Mouse (Mus musculus): Measurements from ENCODE around the gene Ehbp1. TPM values are rescaled to one million over a fixed set of nuclear protein-coding genes. Genes with fewer than 3 reads are reported as not detected.

Gene Ehbp1
- polyA plus RNA-seq, 1 experiment: 2.5 TPM

DNA sequence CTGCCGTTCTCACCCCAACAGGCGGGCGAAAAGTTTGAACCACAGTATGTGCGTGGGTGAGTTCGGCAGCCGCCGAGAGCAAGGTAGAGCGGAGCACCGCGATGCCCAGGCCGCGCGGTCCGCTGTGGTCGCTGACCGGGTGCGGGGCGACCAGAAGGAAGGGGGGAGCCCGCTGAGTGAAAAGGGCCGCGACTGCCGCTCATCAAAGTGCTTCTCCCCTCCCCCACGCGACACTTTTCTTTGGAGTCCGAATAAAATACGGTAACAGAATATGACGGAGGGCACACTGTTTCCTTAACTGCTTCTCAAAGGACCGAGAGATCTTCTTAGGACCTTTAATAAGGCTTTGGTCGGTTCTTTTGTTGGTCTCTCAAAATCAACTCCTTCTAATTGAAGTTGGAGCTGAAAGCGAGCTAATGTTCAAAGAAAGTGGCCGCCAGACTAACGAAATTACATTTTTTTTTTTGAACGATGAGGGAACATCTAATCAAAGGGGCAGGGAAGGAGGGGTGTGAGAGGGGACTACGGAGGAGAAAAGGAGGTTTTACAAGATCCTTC is 339.2 kb downstream of the Ehbp1 start, which contains the start of gene Otx1:
Gene Otx1 (minus strand): TSS at position 115 of the 558 bp plus-strand sequence.
- Histone ChIP-seq H3K36me3 (ENCODE audit: control insufficient read depth, insufficient read depth, low read length) (no peaks in the 10 kb centered on the region; the same call in none of the 2 replicates), H3K27ac (ENCODE audit: insufficient read depth, low read depth, low read length) (no peak within 1 kb of the TSS), H3K27me3 (replicated peaks; ENCODE audit: control insufficient read depth, insufficient read depth, low read length) (peaks cover 18% of the 10 kb centered on the region), H3K4me1 (ENCODE audit: control insufficient read depth, insufficient read depth, low read length) (no peaks in the 10 kb centered on the region), H3K4me3 (ENCODE audit: insufficient read depth, low read depth, low read length) (peak within 1 kb of the TSS; percentile 35)
- TF ChIP-seq CTCF (conservative IDR thresholded peaks at IDR 0.05; ENCODE audit: insufficient read depth, insufficient read length, low read depth, low read length) (no peak), POLR2A (IDR thresholded peaks at IDR 0.05; ENCODE audit: low read depth, low read length) (no peak)
- peak; percentile 35 for DNase-seq
- 5% methylated on average over 34 of the region's 34 CpGs for WGBS

DNA sequence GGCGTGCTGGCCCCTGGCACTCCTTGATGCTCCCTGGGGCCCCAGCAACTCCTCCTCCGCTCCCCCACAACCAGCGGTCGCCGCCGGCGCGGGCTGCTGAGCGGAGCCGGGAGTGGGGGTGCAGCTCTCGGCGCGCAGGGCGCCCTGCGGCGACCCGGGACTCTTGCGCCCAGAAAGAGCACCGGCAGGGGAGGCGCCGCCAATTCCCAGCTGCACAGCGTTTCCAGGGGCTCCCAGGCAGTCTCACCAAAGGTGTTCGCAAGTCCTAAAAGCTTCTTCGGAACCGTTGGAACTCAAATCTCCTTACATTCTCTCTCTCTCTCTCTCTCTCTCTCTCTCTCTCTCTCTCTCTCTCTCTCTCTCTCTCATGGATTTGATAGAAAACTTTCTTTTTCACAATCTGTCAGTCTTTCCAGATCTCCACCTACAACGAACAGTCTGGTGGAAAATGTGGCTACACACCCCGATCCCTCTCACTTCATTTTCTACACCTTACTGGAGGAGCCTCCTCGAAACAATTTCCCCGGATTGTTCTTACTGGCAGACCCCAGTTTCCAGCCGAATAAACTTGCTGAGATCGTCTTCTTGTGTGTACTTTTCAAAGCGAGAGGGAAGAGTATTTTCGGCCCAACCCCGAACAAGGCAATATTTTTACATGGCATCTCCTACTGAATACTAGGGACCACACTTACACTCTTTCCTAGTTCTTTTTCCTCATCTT is 339.9 kb downstream of the Ehbp1 start:
- Histone ChIP-seq H3K27ac (ENCODE audit: insufficient read depth, low read depth, low read length) (no peak overlapping the region), H3K36me3 (ENCODE audit: control insufficient read depth, insufficient read depth, low read length) (no peaks in the 10 kb centered on the region; the same call in none of the 2 replicates), H3K4me3 (ENCODE audit: insufficient read depth, low read depth, low read length) (peak overlapping the region; percentile 35), H3K27me3 (replicated peaks; ENCODE audit: control insufficient read depth, insufficient read depth, low read length) (peaks cover 19% of the 10 kb centered on the region), H3K4me1 (ENCODE audit: control insufficient read depth, insufficient read depth, low read length) (no peaks in the 10 kb centered on the region)
- peak; percentile 42 for DNase-seq
- 1% methylated on average over 34 of the region's 34 CpGs for WGBS
- TF ChIP-seq POLR2A (IDR thresholded peaks at IDR 0.05; ENCODE audit: low read depth, low read length) (no peak), CTCF (conservative IDR thresholded peaks at IDR 0.05; ENCODE audit: insufficient read depth, insufficient read length, low read depth, low read length) (no peak)

DNA sequence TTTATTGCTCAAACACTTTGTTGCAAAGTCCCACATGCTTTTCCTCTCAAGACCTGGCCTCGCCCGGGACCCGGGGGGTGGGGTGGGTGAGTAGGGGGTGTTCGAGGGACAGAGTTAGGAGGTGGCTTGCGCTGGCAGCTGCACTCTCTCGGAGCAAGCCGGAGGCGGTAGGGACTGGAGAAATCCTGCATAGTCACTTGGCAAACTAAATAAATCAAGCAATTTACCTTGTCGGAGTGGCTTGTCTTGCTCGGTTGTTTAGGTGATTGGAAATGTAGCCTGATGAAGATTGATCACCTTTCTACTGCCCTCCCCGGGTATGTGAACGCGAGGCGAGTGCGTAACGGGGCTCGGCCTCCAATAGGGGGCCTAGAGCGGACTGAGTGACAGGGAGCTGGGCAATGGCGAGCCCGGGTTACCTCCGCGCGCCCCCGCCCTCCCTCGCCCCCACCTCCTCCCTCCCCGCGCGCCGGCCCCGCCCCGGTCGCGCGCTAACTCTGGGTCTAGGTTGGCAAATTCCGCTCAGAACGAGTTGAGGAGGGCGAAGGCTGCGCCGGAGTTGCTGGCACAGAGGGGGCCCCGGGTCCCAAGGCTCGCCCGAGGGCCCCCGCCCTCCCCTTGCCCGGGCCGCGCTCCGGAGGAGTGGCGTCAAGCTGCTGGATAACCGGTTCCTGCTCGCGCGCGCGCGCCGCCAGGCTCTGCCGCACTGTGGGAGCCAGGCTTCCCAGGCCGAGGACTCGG is 340.6 kb downstream of the Ehbp1 start:
- no peak for TF ChIP-seq CTCF (conservative IDR thresholded peaks at IDR 0.05; ENCODE audit: insufficient read depth, insufficient read length, low read depth, low read length)
- no peak for TF ChIP-seq POLR2A (IDR thresholded peaks at IDR 0.05; ENCODE audit: low read depth, low read length)
- H3K27ac ChIP-seq (ENCODE audit: insufficient read depth, low read depth, low read length): no peak overlapping the region
- peak; percentile 43 for DNase-seq
- no peaks in the 10 kb centered on the region for H3K4me1 ChIP-seq (ENCODE audit: control insufficient read depth, insufficient read depth, low read length)
- WGBS: under 1% methylated on average over 59 of the region's 59 CpGs
- no peaks in the 10 kb centered on the region; the same call in 1 of the 2 replicates for H3K36me3 ChIP-seq (ENCODE audit: control insufficient read depth, insufficient read depth, low read length)
- peaks cover 24% of the 10 kb centered on the region for H3K27me3 ChIP-seq (replicated peaks; ENCODE audit: control insufficient read depth, insufficient read depth, low read length)
- peak overlapping the region; percentile 35 for H3K4me3 ChIP-seq (ENCODE audit: insufficient read depth, low read depth, low read length)

DNA sequence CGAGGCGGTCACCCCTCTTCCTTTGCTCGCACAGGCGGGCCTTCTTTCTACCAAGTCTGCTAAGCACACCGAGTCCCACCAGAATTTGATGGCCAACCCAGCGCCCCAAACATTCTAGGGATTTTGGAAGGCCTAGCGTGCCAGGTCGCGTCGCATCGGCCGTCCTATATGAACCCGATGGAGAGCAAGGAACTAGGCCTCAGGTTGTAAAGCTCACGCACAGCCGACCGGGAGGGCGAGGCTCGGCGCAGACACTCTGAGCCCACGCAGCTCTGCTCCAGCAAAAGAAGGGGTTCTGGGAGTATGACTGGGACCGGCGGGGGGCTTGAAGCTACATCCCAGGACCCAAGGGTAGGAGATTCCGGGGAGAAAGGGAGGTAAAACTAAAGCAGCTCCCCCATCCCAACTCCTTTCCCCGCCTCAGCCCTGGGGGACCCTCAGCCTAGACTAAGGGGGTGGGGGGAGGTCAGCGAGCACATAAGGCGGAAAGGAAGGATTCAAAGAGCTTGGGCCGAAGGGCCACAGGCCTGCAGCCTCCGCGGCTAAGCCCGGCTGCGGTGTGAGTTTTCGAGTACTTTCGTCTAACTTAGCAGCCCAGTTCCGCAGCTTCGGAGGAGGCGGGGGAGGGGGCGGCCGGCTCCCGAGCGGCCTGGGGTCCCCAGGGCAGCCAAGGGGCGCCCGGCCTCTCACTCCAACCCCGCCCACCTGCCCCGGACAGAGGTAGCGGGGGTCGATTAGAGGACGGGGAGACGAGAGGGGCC is 341.6 kb downstream of the Ehbp1 start:
- Histone ChIP-seq H3K4me1 (ENCODE audit: control insufficient read depth, insufficient read depth, low read length) (no peaks in the 10 kb centered on the region), H3K27ac (ENCODE audit: insufficient read depth, low read depth, low read length) (no peak overlapping the region), H3K36me3 (ENCODE audit: control insufficient read depth, insufficient read depth, low read length) (no peaks in the 10 kb centered on the region; the same call in 1 of the 2 replicates), H3K27me3 (replicated peaks; ENCODE audit: control insufficient read depth, insufficient read depth, low read length) (peaks cover 24% of the 10 kb centered on the region), H3K4me3 (ENCODE audit: insufficient read depth, low read depth, low read length) (no peak overlapping the region)
- no peak for TF ChIP-seq POLR2A (IDR thresholded peaks at IDR 0.05; ENCODE audit: low read depth, low read length)
- TF ChIP-seq CTCF (conservative IDR thresholded peaks at IDR 0.05; ENCODE audit: insufficient read depth, insufficient read length, low read depth, low read length): no peak
- peak; percentile 4 for DNase-seq
- 23% methylated on average over 48 of the region's 48 CpGs for WGBS

DNA sequence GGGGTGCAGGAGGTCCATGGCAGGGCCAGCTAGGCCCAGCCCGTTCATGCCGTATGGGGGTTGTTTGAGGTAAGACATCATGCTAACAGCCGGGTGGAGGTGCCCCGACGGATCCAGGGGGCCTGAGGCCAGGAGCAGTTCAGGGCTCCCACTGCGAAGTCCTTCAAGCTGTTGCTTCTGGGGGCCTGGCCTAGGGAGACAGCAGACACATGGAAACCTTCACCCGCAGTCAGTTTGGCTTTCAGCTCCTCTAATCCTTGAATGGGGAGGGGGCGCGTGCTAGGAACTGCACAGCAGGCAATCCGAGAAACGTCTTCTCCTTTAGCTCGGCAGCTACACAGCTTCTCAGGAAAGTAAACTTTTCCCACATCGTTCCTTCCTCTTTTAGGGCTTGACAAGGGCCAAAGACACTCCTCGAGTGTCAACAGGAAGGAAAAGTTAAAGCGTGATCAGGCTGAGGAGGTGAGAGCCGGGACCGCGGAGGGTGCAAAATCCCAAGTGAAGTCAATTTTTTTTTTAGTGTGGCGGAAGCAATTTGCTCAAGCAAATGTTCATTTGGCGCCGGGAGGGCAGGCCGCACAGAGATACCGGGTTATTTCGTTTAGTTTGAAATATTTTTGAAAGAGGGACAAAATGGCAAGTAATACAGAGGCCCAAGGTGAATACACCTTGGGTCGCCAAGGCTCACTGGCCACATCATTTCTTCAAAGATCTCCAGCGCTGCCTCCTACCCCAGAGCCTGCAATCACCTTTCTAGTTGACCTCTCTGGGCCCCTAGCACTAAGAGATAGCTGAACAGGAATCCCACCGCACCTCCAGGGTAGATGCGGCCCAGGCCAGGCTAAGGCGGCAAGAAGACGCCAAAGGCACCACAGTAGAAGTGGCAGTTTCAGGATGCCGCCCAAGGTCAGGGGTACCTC is 342.4 kb downstream of the Ehbp1 start:
- TF ChIP-seq POLR2A (IDR thresholded peaks at IDR 0.05; ENCODE audit: low read depth, low read length): no peak
- no peak overlapping the region for H3K27ac ChIP-seq (ENCODE audit: insufficient read depth, low read depth, low read length)

More for the DNA sequence above, 342.4 kb downstream of the Ehbp1 start:
- Histone ChIP-seq H3K4me3 (ENCODE audit: insufficient read depth, low read depth, low read length) (no peak overlapping the region), H3K36me3 (ENCODE audit: control insufficient read depth, insufficient read depth, low read length) (no peaks in the 10 kb centered on the region), H3K4me1 (ENCODE audit: control insufficient read depth, insufficient read depth, low read length) (no peaks in the 10 kb centered on the region), H3K27me3 (replicated peaks; ENCODE audit: control insufficient read depth, insufficient read depth, low read length) (peaks cover 26% of the 10 kb centered on the region)
- peak; percentile 10 for DNase-seq
- 42% methylated on average over 31 of the region's 31 CpGs for WGBS

Data from kidney, adult 2 months (tissue).